Mouse (Mus musculus) midbrain, embryonic 10.5 days (tissue): ENCODE data around the gene Il2ra. TPM values are rescaled to one million over a fixed set of nuclear protein-coding genes. Genes with fewer than 3 reads are reported as not detected.

Source experiments
- DNase-seq: peaks from one replicate; pipeline ENCODE4 v3.0.0-alpha.2; 2017; ENCODE audit warnings: low spot score
- H3K27ac ChIP-seq: fragments of 300-500 bp; sonication (generic); replicated peaks from 2 replicates; pipeline ENCODE4 v1.5.1; 2016; ENCODE audit warnings: mild to moderate bottlenecking
- H3K27me3 ChIP-seq: fragments of 300-500 bp; sonication (generic); 2 replicates; pipeline ENCODE4 v1.6.1; 2016; ENCODE audit warnings: low read depth, mild to moderate bottlenecking; ENCODE audit not compliant: poor library complexity, severe bottlenecking
- H3K36me3 ChIP-seq: fragments of 300-500 bp; sonication (generic); 2 replicates; pipeline ENCODE4 v1.6.1; 2016; ENCODE audit warnings: mild to moderate bottlenecking, moderate library complexity
- H3K4me1 ChIP-seq: fragments of 300-500 bp; sonication (generic); 2 replicates; pipeline ENCODE4 v1.6.1; 2016
- H3K4me3 ChIP-seq: fragments of 300-500 bp; sonication (generic); 2 replicates; pipeline ENCODE4 v1.5.1; 2016; ENCODE audit warnings: mild to moderate bottlenecking, moderate library complexity
- H3K9me3 ChIP-seq: fragments of 300-500 bp; sonication (generic); replicated peaks from 2 replicates; pipeline ENCODE4 v1.6.1; 2016; ENCODE audit warnings: mild to moderate bottlenecking
- WGBS: fragments of 180-500 bp; shearing (Covaris S2); methylation state at CpG from one replicate; pipeline ENCODE4 v1.1.7; 2016; 5-methylcytosine and 5-hydroxymethylcytosine counted together
- polyA plus RNA-seq: library from polyadenylated mRNA; unstranded; fragments of >200 nt; fragmentation: Nextera tagmentation; extraction: Ambion mirVana; gene quantifications from 2 replicates; pipeline ENCODE4 v1.2.1, GENCODE M21; 2016

Il2ra gene
- polyA plus RNA-seq, 1 experiment from 2014 or later: not detected

GRCm38 (mm10) chr2:11625890-11626289, 16.7 kb upstream of the Il2ra start, which contains the start of gene Gm17490:
Gene Gm17490 (minus strand): TSS chr2:11626264.
- Histone ChIP-seq H3K27ac (no peak within 1 kb of the TSS), H3K36me3 (no peaks in the 10 kb centered on the region), H3K9me3 (no peaks in the 10 kb centered on the region), H3K4me3 (no peak within 1 kb of the TSS), H3K4me1 (no peaks in the 10 kb centered on the region; the same call in 1 of the 2 replicates), H3K27me3 (no peaks in the 10 kb centered on the region)
- WGBS: 96% methylated on average over 5 of the region's 5 CpGs
- DNase-seq: no peak

GRCm38 (mm10) chr2:11635035-11635434, 7.6 kb upstream of the Il2ra start:
- no peaks in the 10 kb centered on the region for H3K4me1 ChIP-seq
- no peak overlapping the region for H3K4me3 ChIP-seq
- H3K36me3 ChIP-seq: no peaks in the 10 kb centered on the region
- no peak overlapping the region for H3K27ac ChIP-seq
- no peak for DNase-seq
- no peaks in the 10 kb centered on the region for H3K9me3 ChIP-seq
- 90% methylated on average over 6 of the region's 6 CpGs for WGBS
- no peaks in the 10 kb centered on the region for H3K27me3 ChIP-seq

- Histone ChIP-seq H3K27ac (no peak overlapping the region), H3K4me1 (no peaks in the 10 kb centered on the region), H3K27me3 (no peaks in the 10 kb centered on the region), H3K4me3 (no peak overlapping the region), H3K36me3 (no peaks in the 10 kb centered on the region), H3K9me3 (no peaks in the 10 kb centered on the region)
- WGBS: 97% methylated on average over 5 of the region's 5 CpGs
- no peak for DNase-seq
Observed at GRCm38 (mm10) chr2:11635471-11636137, 7.0 kb upstream of the Il2ra start.

DNA sequence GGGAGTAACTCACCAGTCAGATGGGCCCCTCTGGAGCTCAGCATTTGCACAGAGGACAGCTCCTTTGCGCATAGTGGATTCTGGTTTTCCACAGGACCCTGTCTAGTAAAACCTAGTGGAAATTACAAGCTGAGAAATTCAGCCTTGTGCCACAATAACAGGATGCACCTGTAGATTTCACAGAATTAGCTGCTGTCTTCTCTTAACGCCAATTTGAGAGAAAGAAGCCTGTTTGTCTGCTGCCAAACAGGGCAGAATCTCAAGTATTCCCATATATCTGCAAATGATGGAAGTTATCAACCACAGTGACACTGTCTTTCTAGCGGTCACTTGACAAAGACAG, 6.5 kb upstream of the Il2ra start:
- H3K9me3 ChIP-seq: no peaks in the 10 kb centered on the region
- no peak for DNase-seq
- H3K27me3 ChIP-seq: no peaks in the 10 kb centered on the region
- H3K36me3 ChIP-seq: no peaks in the 10 kb centered on the region
- H3K4me3 ChIP-seq: no peak overlapping the region
- H3K27ac ChIP-seq: no peak overlapping the region
- 85% methylated on average over 3 of the region's 3 CpGs for WGBS
- H3K4me1 ChIP-seq: no peaks in the 10 kb centered on the region

GRCm38 (mm10) chr2:11637115-11637514, 5.5 kb upstream of the Il2ra start:
- WGBS: 75% methylated on average over 1 of the region's 1 CpGs
- Histone ChIP-seq H3K9me3 (no peaks in the 10 kb centered on the region), H3K36me3 (no peaks in the 10 kb centered on the region), H3K4me3 (no peak overlapping the region), H3K27ac (no peak overlapping the region), H3K27me3 (no peaks in the 10 kb centered on the region), H3K4me1 (no peaks in the 10 kb centered on the region)
- no peak for DNase-seq

GRCm38 (mm10) chr2:11644057-11644456, 1.4 kb downstream of the Il2ra start:
- Histone ChIP-seq H3K36me3 (no peaks in the 10 kb centered on the region), H3K4me1 (no peaks in the 10 kb centered on the region), H3K9me3 (no peaks in the 10 kb centered on the region), H3K27me3 (no peaks in the 10 kb centered on the region), H3K4me3 (no peak overlapping the region), H3K27ac (no peak overlapping the region)
- DNase-seq: no peak
- 88% methylated on average over 1 of the region's 1 CpGs for WGBS

DNA sequence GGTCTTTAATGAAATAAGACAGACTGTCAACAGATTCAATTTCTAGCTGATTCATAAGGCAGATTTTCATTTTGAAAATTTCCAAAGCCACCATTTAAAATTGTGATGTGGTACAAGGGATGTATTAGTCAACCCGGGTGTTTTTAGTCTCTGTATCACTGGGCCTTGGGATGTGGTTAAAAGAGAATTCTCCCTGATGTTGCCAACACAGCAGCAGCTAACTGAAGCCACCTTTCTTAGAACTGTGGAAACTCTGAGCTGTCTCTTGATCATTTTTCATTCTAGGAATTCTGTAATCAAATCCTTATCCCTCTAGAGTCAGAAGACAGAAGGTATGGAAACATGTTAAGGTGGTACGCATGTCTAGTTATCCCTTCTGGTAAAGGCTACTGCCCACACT, 2.7 kb downstream of the Il2ra start:
- Histone ChIP-seq H3K4me1 (no peaks in the 10 kb centered on the region), H3K36me3 (no peaks in the 10 kb centered on the region)
- 90% methylated on average over 2 of the region's 2 CpGs for WGBS

DNA sequence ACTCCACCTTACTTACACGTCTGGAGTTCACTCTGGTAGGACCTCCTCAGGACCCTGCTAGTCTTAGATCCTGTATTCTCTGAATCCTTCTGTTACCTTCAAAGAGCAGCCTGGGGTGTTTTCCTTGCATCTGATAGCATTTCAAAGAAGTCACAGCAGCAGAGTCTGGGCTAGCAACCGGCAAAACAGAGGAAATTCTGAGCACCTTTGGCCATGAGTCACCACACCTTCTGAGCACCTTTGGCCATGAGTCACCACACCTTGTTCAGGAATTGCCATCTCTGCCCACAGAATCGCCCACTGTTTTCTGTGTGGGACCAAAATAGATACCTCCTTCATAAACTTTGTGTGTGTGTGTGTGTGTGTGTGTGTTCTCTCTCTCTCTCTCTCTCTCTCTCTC, 8.9 kb downstream of the Il2ra start:
- WGBS: 56% methylated on average over 3 of the region's 3 CpGs
- Histone ChIP-seq H3K4me3 (no peak overlapping the region), H3K27me3 (no peaks in the 10 kb centered on the region), H3K9me3 (no peaks in the 10 kb centered on the region), H3K36me3 (no peaks in the 10 kb centered on the region), H3K27ac (no peak overlapping the region), H3K4me1 (no peaks in the 10 kb centered on the region)
- no peak for DNase-seq

More for the DNA sequence above, 2.7 kb downstream of the Il2ra start:
- no peaks in the 10 kb centered on the region for H3K9me3 ChIP-seq
- no peaks in the 10 kb centered on the region for H3K27me3 ChIP-seq
- no peak overlapping the region for H3K27ac ChIP-seq
- no peak overlapping the region for H3K4me3 ChIP-seq
- no peak for DNase-seq

- no peak overlapping the region for H3K4me3 ChIP-seq
- 84% methylated on average over 3 of the region's 3 CpGs for WGBS
- DNase-seq: no peak
- H3K36me3 ChIP-seq: no peaks in the 10 kb centered on the region
- H3K4me1 ChIP-seq: no peaks in the 10 kb centered on the region
- H3K9me3 ChIP-seq: no peaks in the 10 kb centered on the region
- H3K27me3 ChIP-seq: no peaks in the 10 kb centered on the region
- H3K27ac ChIP-seq: no peak overlapping the region
Observed at GRCm38 (mm10) chr2:11652196-11652595, 9.6 kb downstream of the Il2ra start.

GRCm38 (mm10) chr2:11652780-11653179, 10.2 kb downstream of the Il2ra start:
- H3K36me3 ChIP-seq: no peaks in the 10 kb centered on the region
- no peaks in the 10 kb centered on the region for H3K9me3 ChIP-seq
- no peak for DNase-seq
- H3K27me3 ChIP-seq: no peaks in the 10 kb centered on the region
- no peak overlapping the region for H3K27ac ChIP-seq
- WGBS: 79% methylated on average over 2 of the region's 2 CpGs
- H3K4me1 ChIP-seq: no peaks in the 10 kb centered on the region
- H3K4me3 ChIP-seq: no peak overlapping the region

DNA sequence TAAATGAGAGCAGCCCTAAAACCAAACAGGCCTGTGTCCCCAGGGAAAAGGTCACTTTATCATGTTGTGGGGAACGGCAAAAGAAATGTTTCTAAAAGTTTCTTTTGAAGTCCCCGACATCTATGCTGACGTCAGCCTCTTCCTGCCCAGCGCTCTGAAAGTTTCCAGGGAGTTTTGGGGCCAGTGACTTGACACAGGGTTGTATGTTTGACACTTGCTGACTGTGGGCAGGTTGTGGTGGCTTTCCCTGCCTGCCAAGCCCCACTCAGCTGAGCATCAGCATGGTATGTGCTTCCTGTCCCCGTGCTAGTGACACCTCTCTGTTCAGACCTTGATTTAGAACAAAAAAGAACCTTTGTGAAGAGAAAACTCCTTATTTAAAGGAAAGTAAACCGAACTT, 10.7 kb downstream of the Il2ra start:
- H3K9me3 ChIP-seq: no peaks in the 10 kb centered on the region
- no peaks in the 10 kb centered on the region for H3K4me1 ChIP-seq
- 67% methylated on average over 6 of the region's 6 CpGs for WGBS
- no peak overlapping the region for H3K4me3 ChIP-seq
- H3K36me3 ChIP-seq: no peaks in the 10 kb centered on the region
- DNase-seq: no peak
- no peaks in the 10 kb centered on the region for H3K27me3 ChIP-seq
- H3K27ac ChIP-seq: no peak overlapping the region

DNA sequence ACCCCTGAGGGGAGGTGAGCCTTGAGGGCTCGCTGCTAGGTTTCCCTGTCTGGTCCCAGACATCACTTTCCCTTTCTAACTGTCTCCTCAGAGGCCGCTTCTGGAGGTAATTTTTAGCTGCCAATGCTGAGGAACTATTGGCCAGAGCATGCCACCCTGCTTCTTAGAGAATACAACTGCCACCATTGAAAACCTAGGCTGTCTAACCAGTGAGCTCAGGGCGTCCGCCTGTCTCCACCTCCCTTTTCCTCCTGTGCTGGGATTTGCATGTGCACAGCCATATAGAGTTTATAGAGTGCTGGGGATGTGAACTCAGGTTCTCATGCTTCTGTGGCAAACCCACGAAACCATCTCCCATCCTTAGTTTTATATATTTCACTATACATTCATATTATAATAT, 11.2 kb downstream of the Il2ra start:
- no peaks in the 10 kb centered on the region for H3K9me3 ChIP-seq

GRCm38 (mm10) chr2:11654990-11655931, 12.7 kb downstream of the Il2ra start:
- Histone ChIP-seq H3K36me3 (no peaks in the 10 kb centered on the region), H3K27me3 (no peaks in the 10 kb centered on the region), H3K9me3 (no peaks in the 10 kb centered on the region), H3K4me1 (peaks cover 7% of the 10 kb centered on the region; the same call in 1 of the 2 replicates), H3K4me3 (no peak overlapping the region), H3K27ac (no peak overlapping the region)
- no peak for DNase-seq
- 78% methylated on average over 9 of the region's 9 CpGs for WGBS

More for the DNA sequence above, 11.2 kb downstream of the Il2ra start:
- no peak overlapping the region for H3K27ac ChIP-seq
- 79% methylated on average over 5 of the region's 5 CpGs for WGBS
- no peaks in the 10 kb centered on the region for H3K27me3 ChIP-seq
- no peaks in the 10 kb centered on the region for H3K36me3 ChIP-seq
- H3K4me1 ChIP-seq: no peaks in the 10 kb centered on the region
- no peak overlapping the region for H3K4me3 ChIP-seq
- no peak for DNase-seq
